Mouse (Mus musculus): ENCODE data around the gene Mt1.

DNA sequence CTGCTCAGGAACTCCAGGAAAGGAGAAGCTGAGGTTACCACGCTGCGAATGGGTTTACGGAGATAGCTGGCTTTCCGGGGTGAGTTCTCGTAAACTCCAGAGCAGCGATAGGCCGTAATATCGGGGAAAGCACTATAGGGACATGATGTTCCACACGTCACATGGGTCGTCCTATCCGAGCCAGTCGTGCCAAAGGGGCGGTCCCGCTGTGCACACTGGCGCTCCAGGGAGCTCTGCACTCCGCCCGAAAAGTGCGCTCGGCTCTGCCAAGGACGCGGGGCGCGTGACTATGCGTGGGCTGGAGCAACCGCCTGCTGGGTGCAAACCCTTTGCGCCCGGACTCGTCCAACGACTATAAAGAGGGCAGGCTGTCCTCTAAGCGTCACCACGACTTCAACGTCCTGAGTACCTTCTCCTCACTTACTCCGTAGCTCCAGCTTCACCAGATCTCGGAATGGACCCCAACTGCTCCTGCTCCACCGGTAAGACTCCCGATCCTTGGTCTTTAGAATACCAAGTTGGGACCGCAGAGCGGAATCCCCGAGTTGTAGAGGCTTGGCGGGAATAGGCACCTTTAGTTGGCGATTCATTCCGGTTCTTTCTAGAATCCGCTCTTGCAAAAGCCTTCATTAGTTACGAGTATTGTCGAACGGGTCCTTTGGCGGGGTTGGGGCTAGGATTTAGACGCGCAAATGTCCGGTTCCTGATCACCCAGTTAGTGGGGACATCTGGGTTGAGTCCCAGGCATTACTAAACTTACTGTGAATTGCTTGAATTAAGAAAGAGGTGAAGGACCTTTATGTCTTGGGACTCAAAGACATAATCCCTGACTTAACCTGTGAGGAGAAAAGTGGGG, at the start of gene Mt1:
- TF ChIP-seq POLR2A (IDR thresholded peaks at IDR 0.05; ENCODE audit: low read depth, low read length) (peak; percentile 30; the same call in 1 of the 2 replicates), CTCF (IDR thresholded peaks at IDR 0.05; ENCODE audit: extremely low read depth, insufficient read depth, insufficient read length, insufficient replicate concordance) (no peak)
